Mouse (Mus musculus): ENCODE results near the gene Rcan2. TPM values are rescaled to one million over a fixed set of nuclear protein-coding genes. Genes with fewer than 3 reads are reported as not detected.

Rcan2 gene
- total RNA-seq, 2 experiments from 2014 or later: 73.2 to 74.3 TPM

DNA sequence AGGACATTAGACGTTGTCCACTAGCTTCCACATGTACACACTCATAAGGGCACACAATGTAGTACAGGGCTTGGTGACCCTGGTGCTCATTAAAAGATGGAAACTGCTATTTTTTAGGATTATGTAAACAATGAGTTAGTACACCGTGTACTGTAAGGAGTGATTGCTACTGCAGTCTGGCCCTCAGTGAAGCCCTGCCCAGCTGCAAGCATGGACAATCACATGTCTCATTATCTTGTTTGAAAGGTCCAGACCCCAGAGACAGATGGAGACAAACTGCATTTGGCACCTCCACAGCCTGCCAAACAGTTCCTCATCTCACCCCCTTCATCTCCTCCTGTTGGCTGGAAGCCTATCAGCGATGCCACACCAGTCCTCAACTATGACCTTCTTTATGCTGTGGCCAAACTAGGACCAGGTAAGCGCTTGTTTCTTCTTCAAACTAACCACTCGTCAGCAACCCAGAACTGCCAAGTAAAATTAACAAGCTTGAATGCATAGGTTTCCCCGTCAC is 219.6 kb downstream of the Rcan2 start:
- no peak for TF ChIP-seq CTCF (conservative IDR thresholded peaks at IDR 0.05)
- no peak overlapping the region for H3K4me3 ChIP-seq
- no peak for DNase-seq (ENCODE audit: low spot score in 2 of 2)
- H3K27ac ChIP-seq: no peak overlapping the region; the same call in 1 of the 2 replicates

DNA sequence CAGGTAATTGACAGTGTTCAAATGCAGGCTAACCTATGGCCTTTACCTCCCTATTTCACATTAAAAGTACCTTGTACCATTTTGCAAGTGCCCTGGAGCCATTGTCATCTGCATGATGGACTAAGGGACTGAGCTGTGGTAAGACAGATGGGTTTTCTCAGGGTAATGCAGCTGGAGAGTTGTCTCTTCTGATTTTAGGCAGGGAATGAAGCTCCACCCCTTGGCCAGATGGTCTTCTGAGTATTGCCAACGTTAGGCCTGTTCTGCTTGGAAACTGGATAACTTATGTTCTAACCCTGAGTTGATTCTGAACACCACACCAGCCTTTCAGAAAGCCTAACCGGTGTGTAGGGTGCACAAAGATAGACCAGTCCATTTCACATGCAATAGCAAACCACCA is 222.7 kb downstream of the Rcan2 start:
- peak overlapping the region; percentile 43; the same call in 1 of the 2 replicates for H3K27ac ChIP-seq
- no peak overlapping the region for H3K4me3 ChIP-seq
- no peak for TF ChIP-seq CTCF (conservative IDR thresholded peaks at IDR 0.05)
- DNase-seq (ENCODE audit: low spot score in 2 of 2): no peak

DNA sequence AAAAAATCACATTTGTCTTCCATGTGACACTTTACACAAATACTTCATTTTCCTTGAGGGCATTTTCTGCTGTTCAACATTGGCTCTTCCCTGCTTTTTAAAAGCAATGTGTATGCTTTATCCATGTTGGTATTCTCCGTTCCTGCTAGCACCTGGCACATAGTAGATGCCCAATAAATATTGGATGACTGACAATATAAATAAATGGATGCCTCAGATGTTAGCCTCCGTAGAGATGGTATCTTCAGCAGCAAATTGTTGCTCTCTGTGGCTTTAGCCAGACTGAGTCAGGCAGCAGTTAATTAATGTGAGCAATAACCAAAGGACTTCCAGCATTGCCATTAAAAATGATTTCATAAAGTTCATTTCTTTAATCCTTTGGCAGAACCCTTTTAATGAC is 223.9 kb downstream of the Rcan2 start:
- TF ChIP-seq CTCF (conservative IDR thresholded peaks at IDR 0.05): no peak
- H3K27ac ChIP-seq: peak overlapping the region; percentile 49; the same call in 1 of the 2 replicates

DNA sequence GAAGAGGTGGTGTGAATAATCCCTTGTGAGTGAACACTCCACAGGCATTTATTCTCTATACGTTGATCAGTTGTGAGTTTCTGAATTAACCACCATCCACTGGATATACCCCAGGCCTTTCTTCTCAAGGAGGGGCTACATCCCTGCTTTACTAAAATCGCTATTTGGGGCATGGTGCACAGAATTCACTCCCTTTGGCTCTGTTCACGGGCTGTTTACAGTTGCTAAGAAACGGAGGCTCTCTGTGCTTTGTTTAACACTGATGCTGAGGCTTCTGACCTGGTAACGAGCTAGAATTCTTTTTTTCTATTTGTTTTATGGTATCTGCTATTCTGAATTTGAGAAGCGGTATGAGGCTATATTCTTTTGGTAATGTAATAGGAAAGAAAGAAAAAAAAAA is 224.8 kb downstream of the Rcan2 start:
- DNase-seq (ENCODE audit: low spot score in 2 of 2): no peak
- TF ChIP-seq CTCF (conservative IDR thresholded peaks at IDR 0.05): no peak
- peak overlapping the region; percentile 3; the same call in 1 of the 2 replicates for H3K4me3 ChIP-seq
- H3K27ac ChIP-seq: peak overlapping the region; percentile 84

More for the DNA sequence above, 223.9 kb downstream of the Rcan2 start:
- H3K4me3 ChIP-seq: no peak overlapping the region
- no peak for DNase-seq (ENCODE audit: low spot score in 2 of 2)

DNA sequence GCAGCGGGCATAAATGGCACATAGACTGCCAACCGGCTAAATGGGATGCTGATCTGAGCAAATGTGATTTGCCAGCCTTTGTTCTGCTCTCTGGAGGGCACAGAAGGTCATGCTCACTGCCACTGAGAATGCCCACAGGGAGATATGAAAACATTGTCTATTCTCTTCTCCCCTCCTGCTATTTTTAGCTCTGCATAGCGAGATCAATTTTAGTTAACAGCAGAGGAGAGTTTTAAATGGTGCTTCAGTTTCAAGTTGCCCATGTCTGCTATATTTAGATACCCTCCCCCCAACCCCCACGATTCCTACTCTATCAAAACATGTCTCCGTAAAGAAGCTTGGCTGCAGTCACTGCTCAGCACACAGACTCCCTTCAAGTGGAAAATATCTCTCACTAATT is 225.2 kb downstream of the Rcan2 start:
- peak; percentile 15 to 20 for DNase-seq (ENCODE audit: low spot score in 2 of 2)
- Histone ChIP-seq H3K27ac (peak overlapping the region; percentile 84), H3K4me3 (peak overlapping the region; percentile 3; the same call in 1 of the 2 replicates)
- no peak for TF ChIP-seq CTCF (conservative IDR thresholded peaks at IDR 0.05)

DNA sequence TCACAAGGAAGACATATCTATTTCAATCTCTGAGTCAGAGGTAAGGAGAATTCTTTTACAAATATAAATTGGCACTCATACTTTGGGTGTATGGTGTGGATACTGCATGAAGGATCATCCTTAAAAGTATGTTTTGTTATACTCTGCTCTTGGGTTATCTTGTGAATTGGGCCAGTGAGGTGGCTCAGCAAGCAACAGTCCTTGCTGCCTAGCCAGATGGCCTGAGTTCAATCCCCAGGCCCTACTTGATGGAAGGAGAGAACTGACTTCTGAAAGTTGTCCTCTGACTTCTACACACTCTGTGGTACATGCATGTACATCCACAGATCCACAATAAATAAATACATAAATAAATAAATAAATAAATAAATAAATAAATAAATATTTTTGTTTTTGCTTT is 225.6 kb downstream of the Rcan2 start:
- TF ChIP-seq CTCF (conservative IDR thresholded peaks at IDR 0.05): no peak
- no peak for DNase-seq (ENCODE audit: low spot score in 2 of 2)
- H3K27ac ChIP-seq: peak overlapping the region; percentile 84
- H3K4me3 ChIP-seq: no peak overlapping the region

DNA sequence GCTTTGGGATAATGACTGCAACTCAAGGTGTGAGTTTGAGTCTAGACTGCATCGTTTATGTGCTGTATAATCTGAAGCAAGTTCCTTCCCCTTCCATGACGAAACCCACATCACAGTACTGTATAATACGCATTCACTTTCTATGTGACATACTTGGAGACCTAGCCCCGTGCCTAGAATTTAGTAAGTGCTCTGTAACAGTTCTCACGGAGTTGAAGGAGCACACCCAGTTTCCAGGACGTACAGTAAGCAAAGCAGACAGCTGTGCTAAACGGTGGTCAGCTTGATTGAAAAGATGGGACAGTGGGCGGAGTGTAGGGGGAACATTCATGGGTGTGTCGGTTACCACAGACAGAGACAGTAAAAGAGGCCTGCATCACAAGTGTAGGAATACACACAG is 226.2 kb downstream of the Rcan2 start:
- H3K27ac ChIP-seq: peak overlapping the region; percentile 84
- no peak for TF ChIP-seq CTCF (conservative IDR thresholded peaks at IDR 0.05)
- no peak overlapping the region for H3K4me3 ChIP-seq
- DNase-seq (ENCODE audit: low spot score in 2 of 2): no peak

DNA sequence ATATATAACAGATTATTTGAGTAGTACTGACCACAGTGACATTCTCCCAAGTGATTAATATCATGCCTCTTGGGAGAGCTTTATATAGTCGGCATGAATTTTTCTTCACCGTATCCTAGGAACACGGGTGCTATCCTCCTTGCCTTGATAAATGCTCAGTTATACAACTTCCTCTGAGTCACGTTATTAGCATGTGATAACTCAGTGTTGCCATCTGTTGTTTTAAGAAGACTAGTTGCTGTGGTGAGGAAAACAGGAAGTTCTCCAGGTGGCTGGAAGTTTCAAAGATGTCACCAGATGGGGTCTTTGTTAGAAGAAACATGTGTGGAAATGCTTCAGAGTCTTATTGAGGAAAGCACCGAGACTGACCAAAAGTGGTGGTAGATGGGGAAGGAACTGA is 228.5 kb downstream of the Rcan2 start:
- no peak overlapping the region for H3K4me3 ChIP-seq
- peak overlapping the region; percentile 79; the same call in 1 of the 2 replicates for H3K27ac ChIP-seq
- DNase-seq (ENCODE audit: low spot score in 2 of 2): no peak
- TF ChIP-seq CTCF (conservative IDR thresholded peaks at IDR 0.05): no peak

DNA sequence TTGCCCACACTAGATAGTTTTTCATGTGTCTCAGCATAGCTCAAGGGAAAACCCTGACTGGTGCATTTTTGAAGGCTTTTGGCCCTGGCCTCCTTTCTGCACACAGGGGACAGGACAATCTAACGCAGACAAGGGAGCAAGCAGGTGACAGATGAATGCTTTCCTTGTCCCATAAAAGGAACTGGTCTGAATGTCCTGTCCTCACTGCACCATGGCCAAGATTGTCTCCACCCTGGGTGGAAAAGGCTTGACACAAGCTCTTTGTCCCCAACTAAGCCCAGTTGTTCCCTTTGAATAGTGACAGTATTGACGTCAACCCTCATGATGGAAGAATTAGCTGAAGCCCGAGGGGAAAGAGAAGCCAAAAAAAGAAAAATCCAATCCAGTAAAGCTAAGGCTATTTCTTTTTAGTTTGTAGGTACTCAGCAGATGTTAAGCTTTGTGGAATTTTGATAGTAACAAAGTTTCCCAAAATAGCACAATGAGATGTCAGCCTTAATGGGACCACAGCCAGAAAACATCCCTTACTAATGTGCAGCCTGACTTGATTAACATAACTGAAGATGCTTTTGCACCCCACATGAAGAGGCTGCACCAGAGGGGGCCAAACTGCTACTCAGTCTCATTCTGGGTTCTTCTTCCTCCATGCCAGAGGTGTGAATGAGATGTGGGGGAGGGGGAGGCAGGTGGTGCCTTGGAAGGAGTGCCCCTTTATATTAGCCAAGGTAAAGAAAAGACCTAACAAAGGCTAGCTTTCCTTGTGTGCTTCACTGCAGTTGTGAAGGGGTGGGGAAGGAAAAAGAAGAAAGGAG is 229.8 kb downstream of the Rcan2 start:
- no peak for TF ChIP-seq CTCF (conservative IDR thresholded peaks at IDR 0.05)
- H3K4me3 ChIP-seq: no peak overlapping the region
- peak; percentile 27 to 30 for DNase-seq (ENCODE audit: low spot score in 2 of 2)
- H3K27ac ChIP-seq: peak overlapping the region; percentile 79

DNA sequence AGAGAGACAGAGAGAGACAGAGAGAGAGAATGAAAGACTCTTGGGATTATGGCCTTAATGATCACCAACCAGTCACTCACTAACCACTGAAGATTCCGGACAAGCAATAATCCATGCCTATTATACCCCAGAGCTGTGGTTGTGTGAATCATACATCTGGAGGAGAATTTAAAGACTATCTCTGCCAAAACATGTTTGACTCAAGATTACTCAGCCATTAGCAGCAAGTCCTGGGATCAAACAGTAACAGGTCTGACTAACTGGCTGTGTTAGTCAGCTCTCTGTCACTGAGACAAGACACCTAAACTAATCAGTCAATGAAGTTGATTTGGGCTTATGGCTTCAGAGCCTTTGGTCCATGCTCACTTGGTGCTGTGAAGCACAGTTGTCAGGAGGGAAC is 233.9 kb downstream of the Rcan2 start:
- no peak overlapping the region for H3K4me3 ChIP-seq
- TF ChIP-seq CTCF (conservative IDR thresholded peaks at IDR 0.05): no peak
- no peak overlapping the region for H3K27ac ChIP-seq
- no peak for DNase-seq (ENCODE audit: low spot score in 2 of 2)

DNA sequence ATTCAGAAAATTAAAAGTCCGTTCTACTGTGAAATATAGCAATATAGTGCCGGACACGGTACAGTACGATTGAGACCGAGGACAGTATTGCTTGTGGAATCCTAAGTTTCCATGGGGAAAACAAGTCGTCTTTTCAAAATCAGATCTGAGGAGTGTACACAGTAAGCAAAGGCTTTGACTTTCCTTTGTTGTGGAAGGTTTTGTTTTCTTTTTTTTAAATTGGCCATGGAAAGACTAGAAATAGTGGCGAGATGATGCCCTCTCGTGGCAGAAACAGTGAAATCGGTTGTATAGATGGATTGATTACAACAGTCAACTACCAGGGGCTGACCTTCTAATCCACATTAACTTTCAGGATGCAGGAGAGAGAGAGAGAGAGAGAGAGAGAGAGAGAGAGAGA is 237.5 kb downstream of the Rcan2 start:
- no peak overlapping the region for H3K27ac ChIP-seq
- DNase-seq (ENCODE audit: low spot score in 2 of 2): peak; percentile 43 to 66
- H3K4me3 ChIP-seq: no peak overlapping the region
- TF ChIP-seq CTCF (conservative IDR thresholded peaks at IDR 0.05): peak; percentile 78

DNA sequence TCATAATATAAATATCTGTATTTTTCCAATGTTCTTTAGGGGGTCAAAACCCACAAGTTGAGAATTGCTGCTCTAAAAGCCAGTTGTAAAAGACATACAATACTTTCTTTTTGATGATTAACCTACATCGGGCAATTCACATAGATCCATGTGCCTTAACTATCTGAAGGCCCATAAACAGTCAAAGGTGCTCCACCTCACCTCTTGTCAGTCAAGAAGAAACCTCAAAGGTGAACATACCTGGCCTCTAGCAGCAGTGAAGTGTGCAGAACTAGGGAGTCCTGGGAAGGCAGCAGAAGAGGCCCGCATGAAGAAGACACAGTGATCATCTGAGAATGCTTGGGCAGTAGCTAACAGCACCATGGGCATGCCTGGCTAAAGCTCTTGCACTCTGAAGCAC is 239.3 kb downstream of the Rcan2 start:
- DNase-seq (ENCODE audit: low spot score in 2 of 2): no peak
- Histone ChIP-seq H3K27ac (no peak overlapping the region), H3K4me3 (no peak overlapping the region)
- no peak for TF ChIP-seq CTCF (conservative IDR thresholded peaks at IDR 0.05)

DNA sequence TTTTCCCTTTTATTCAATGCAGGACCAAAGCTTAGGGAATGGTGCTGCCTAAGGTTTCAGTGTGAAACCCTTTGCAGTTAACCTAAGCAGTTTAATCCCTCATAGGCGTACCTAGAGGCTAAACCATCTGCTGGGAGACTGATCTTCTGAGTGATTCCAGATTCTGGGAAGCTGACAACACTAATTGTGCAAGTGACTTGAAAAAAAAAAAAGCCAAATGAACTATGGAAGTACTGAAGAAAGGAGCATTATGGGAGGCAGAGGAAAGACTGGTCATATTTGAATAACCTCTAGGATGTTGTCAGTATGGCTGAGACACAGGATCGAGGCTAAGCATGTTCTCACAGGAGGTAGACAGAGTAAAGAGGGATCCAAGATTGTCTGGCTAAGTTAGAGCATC is 241.2 kb downstream of the Rcan2 start:
- no peak for TF ChIP-seq CTCF (conservative IDR thresholded peaks at IDR 0.05)

DNA sequence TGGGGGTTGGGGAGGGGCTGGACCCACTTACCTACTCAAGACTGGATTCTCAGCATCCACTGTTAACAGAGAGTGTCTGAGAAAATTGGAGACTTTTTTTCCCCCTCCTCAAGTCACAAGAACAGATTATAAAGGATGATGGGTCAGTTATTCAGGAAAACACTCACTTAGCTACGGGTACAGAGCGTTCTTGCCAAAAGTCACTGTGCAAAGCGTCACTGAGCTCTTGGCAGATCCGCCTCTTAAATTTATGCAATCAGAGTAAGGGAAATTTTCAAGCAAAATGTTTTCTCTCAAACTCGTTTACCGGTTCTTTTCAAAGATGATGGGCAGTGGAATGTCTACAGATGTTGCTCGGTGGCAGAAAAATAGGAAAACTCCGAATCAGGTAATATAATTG is 241.7 kb downstream of the Rcan2 start:
- DNase-seq (ENCODE audit: low spot score in 2 of 2): no peak
- H3K4me3 ChIP-seq: no peak overlapping the region
- no peak overlapping the region for H3K27ac ChIP-seq
- no peak for TF ChIP-seq CTCF (conservative IDR thresholded peaks at IDR 0.05)

More for the DNA sequence above, 241.2 kb downstream of the Rcan2 start:
- no peak overlapping the region for H3K4me3 ChIP-seq
- H3K27ac ChIP-seq: no peak overlapping the region
- no peak for DNase-seq (ENCODE audit: low spot score in 2 of 2)

Data from layer of hippocampus, adult 2 months (tissue).